Mouse (Mus musculus) heart, postnatal 25 days (tissue): ENCODE measurements at regions not wholly inside any gene's neighbourhood (a gene's known extent, or its start where the extent isn't known, plus 50 kb on each side); places are given as distances from the start of the nearest gene placed in this dataset.
"Not testable (repeated sequence)": the region's sequence is repeated elsewhere in the genome, so short reads cannot be mapped to it uniquely, and the experiment has no call there.

ENCODE experiments used
- DNase-seq: peaks from one replicate; pipeline ENCODE4 v3.0.0; 2022; ENCODE audit warnings: low spot score
- intact Hi-C: fragments of 180-260 bp; cut with DNase I; formaldehyde crosslinking; loops from one replicate; pipeline ENCODE4 v1.15.1; 2025

DNA sequence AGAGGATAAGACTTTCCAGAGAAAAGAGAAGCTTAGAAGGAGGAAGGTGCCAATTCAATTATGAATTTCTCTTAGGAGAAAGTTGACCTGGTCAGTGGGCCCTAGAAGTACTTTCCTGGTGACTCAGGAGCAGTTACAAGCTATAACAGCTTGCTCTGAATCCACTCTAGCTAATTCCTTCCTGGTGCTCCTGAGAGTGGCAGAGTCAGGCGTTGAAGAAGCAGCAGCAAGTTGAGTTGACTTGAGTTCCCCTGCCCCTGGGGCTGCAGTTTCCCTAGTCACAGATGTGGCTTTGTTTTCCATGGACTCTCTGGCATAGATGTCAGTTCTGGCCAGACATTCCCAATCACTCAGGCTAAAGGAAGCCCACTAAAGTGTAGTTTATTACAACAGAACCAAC lies 85.9 kb downstream of the Osr1 start:
- DNase-seq = no peak
- intact Hi-C loops = no loop called here

DNA sequence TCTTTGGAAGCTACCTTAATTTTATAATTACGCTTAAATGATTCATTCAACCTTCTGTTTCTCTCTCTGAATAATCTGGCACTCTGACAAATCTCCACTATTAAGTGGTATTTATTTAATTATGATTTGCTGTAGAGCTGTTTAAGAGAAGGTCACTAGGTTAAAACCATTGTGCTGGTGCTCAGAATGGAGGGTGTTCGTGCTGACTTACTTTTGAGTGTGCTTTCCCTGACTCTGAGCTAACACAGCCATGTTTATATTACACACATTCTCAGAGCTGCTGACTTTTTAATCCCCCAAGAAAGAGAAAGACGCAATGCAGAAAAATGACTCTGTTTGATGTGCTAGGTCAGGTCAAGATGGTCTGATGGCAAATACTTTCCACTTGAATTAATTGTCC lies 86.4 kb downstream of the Osr1 start:
- no peak for DNase-seq
- intact Hi-C loops = no loop called here

DNA sequence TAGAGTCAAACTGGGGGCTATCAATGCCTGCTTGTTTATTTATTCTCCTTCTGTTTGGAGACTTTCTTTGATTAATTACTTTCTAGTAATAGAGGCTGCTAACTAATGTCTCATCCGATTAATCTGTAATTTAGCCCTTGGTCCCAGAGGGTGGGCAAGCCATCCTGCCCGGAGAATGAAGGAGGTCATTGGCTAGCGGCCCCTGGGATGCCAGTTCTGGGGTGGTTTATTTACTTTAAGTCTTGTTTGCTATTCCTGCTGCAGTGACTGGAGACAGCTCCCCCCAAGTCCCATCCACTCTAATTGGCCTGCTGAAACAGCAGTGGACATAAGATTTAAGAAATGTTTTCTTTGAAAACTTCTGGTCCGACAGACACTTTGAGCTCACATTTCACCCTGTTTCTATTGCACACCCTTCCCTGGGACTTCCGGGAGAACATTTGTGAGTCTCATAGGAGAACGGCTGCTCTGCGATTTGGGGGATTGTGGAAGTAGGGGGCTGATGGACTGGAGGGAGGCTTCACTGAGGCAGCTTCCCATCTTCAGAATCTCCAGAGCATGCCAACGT lies 87.4 kb downstream of the Osr1 start:
- intact Hi-C loops = no loop called here
- no peak for DNase-seq

DNA sequence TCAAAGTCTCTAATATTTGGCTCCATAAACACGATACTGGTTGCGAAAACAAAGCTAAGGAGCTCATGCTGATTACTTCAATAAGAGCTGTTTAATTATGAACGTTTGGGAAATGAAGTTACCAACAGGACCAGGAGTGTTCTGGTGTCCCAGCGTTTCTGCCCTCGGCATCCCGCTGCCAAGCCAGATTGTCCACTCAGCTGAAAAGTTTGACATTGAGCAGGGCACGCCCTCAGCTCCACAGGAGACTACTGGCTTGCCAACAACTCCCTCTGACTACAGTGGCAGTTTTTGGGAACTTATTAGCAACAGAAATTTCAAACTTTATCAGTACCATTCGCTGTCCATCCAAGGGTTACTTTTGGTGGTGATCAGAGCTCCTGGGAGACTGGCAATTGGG lies 87.9 kb downstream of the Osr1 start:
- no peak for DNase-seq
- intact Hi-C loops = no loop called here

DNA sequence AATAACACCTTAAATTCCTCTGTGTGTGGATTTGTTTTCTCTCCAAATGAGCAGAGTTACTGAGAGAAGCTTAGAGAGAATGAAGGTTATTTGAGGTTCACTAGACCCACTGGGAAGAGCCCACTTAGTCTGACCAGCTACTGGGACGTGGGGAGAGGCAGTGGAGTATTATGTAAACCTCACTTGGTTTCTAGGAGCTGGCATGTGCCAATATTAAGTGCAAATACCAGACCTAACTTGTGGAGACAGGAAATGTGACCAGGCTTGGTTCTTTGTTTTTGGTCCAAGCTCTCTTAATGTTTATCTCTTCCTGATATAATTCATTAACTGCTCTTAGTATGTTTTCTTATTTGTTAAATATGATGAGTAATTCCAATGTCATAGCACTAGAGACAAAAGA lies 90.4 kb downstream of the Osr1 start:
- DNase-seq = no peak
- intact Hi-C loops = no loop called here

DNA sequence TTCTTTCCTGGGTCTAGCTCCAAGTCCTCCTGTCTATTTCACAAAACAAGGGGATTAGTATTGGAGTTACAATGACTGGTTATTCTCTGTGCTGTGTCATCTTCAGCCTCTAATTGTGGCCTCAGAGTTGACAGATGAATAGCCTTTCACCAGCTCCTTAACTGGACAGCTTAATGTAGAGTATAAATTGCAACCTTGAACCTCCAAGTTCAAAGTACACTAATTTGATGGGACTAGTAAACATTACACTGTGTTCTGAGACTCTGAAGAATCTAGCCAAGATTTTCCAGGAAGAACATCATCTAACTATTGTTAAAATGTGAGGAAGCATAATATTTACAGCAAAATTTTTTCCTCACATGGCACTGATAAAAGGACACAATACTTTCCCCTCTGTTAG lies 118.9 kb downstream of the Osr1 start:
- intact Hi-C loops = no loop called here
- DNase-seq = no peak

DNA sequence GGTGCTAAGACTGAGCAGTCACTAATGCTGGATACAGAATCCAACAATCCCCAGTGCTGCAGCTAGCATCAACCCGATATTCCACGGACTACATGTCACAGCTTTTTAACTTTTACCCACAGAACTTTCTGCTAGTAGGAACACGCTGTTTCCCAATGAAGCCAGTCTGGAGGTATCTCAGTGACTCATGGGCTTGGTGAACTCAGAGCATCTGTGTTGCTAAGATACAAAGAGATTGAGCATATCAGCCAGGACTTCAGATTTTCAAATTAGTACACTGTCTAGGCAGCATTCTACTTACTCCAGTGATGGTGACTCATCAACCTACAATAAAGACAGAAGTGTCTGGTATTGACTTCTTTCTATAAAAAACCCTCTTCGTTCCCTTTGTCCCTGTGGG lies 119.6 kb downstream of the Osr1 start:
- no peak for DNase-seq
- intact Hi-C loops = no loop called here

DNA sequence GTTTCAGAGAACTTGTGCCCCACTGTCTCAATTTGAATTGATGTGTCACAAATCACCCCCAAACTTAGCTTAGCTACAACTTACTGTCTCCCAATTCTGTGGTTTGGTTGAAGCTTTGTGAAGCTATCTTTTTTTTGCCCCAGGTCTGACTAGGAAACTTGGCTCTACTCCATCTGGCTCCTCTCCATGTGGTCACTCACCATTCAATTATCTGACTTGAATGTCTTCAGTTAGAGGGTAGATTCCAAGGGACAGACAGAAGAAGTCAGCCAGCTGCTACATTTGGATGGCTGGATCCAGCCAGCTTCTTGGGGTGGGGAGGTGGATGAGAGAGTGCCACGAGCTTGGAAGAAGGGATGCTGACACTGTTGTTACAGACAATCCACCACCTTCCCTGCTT lies 163.0 kb downstream of the Osr1 start:
- intact Hi-C loops = no loop called here
- no peak for DNase-seq

DNA sequence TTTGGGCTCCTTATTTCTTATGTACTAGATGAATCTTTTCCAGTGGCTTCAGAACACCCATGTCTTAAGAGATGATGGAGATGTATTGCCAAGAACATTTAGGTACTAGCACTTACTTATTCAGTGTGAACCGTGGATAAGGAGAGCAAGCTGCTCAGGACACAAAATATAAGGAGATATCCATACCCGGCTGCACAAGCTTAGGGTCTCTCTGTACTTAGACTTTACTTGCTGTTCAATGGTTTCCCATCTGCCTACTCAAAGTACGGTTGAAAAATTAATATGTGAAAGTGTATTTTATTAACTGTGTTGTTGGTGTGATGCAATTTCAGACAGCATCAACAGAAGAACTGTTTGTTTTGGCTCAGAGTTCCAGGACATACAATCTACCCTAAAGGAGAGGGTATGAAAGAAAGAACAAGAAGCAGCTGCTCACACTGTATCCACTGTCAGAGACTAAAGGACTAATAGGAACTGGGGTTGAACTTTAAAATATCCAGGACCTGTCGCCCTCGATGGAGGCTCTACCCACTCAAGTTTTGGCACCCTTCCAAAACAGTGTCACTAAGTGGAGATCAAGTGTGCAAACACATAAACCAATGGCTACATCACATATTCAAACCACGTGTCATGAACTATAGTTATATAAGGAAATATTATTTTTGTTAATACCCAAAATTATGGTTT lies 174.9 kb downstream of the Osr1 start:
- DNase-seq = no peak

DNA sequence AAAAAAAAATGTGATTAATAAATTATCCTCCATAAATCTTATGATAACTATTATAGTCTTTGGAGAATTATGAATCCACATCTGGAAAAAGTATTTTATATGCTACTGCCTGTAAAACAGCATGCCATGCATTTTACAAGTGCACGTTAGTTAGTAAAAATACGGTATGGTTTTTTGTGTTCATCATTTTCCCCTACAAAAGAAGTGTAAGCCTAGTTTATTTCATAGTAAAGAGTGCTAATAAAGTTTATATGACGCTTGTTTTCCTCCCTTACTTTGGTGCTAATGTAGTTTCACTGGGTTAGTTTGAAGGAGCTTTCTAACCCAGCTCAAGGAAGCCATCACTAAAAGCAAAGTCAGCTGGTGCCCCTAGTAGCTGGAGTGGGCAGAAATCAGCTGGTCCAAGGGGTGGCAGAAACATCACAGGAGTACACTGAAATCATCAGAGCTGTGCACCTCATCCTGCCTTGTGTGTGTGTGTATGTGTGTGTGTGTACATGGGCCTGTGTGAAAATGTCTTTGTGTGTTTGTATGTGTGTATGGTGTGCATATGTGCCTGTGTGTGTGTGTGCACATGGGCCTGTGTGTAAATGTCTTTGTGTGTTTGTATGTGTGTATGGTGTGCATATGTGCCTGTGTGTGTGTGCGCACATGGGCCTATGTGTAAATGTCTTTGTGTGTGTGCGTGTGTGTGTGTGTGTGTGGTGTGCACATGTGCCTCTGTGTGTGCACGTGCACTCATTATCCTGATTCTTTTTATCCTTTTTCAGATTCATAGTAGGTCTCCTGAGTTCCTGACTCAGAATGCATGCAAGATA lies 181.6 kb downstream of the Osr1 start:
- intact Hi-C loops = no loop called here
- no peak for DNase-seq

More for the DNA sequence above, 174.9 kb downstream of the Osr1 start:
- intact Hi-C loops = no loop called here

DNA sequence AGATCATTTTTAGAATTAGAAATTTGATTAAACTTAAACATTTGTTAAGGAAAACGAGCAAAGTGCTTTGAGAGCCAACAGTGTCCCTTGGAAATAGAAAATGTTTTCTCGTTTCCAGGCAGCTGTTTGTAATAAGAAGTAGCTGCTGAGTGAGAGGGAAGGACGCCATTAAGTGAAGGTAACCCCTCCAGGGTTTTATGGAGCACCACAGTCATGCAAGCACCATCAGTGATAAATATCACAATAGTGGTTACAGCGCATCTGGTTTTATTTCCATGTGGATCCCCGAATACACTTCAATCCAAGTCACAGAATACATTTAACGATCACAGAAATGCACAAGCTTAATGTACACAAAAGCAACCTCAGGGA lies 182.1 kb downstream of the Osr1 start:
- DNase-seq = no peak
- intact Hi-C loops = no loop called here

DNA sequence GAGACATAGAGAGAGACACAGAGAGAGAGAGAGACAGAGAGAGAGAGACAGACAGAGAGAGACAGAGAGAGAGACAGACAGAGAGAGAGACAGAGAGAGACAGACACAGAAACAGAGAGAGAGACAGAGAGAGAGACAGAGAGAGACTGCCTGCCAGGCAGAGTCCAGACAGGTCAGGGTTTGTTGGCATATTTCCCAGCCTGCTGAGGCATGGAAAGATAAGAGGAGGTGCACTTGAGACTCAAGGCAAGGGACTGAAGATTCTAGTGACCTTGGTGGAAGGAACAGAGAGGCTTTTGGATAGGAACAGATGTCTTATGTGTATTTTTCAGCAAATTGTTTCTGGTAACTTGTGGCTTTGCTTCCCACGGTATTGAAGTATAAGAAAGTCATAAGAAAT lies 186.5 kb downstream of the Osr1 start:
- intact Hi-C loops = no loop called here
- DNase-seq = no peak

DNA sequence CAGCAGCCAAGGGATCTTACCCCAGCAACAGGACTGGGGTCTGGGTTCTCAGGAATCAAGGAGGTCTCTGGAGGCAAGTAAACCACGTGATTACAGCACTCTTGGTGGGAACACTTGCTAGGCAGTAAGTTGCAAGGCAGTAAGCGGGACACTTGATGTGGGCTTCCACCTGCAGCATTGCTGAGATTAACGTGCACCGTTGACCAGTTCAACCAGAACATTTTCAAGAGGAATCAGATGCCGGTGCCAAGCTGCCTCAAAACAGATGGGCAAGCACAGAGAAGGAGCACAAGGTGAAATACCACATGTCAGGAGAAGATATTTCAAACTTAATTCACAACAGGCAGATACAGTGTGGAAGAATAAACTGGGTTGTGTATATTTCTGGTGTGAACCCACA lies 190.9 kb downstream of the Osr1 start:
- intact Hi-C loops = no loop called here
- DNase-seq = no peak

DNA sequence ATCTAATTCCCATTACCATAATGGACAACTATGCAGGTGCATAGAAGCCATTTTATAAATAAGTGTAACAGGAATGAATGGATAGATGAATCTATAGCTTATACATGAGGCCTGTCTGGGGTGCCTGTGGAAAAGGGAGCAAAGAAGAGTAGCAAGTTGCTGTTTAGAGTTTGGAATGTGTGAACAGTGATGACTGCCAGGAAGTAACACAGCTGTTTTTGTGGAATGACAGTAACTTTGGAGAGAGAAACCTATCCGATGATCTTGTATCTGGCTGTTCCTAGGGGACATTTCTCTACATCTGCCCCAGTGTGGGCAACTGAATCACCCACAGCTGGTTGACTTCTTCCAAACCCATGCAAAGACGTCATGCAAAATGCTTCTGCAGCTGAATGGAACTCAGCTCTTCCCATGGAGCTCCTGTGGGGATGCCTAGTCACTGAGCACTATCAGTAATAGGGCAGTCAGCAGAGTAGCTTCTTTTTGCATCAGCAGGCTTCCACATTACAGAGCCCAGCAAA lies 192.4 kb downstream of the Osr1 start:
- intact Hi-C loops, DNase-seq: not testable (repeated sequence)

DNA sequence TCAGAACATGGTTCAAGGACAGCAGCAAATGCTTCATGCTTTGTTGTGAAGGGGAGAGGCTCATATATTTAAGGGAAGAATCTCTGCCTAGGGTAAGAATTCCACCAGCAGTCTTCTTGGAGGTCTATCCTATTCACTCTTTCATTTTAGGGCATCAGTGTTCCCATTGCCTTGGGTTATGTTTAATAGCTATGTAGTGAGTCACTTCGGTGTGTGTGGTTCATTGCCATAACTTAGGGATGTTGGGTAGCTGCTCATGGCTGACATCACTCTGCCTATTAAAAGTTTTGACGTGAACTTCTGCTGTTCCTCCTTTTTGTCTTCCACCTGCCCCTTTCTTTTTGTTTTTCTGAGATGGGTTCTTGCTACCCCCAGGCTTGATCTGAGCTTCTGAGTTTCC lies 192.9 kb downstream of the Osr1 start:
- intact Hi-C loops = no loop called here
- DNase-seq = no peak

DNA sequence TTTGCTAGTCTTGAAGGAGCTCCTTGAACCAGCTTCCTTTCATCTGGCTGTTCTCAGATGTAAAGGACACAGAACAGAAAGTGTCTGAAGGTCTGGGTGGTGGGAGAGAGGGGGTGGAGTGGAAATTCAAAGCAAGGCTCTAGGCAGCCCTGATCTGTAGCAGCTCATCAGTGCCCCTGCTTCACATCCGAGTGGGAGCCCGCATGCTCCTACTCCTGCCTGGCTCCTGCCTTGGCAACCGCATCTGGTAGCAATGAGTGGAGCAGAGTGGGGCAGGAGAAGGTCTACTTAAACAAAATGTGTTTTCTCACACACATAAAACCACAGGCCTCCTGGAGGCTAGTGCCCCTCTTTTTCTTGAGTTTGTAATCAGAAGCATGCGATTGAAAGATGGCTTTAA lies 201.0 kb downstream of the Osr1 start:
- intact Hi-C loops = no loop called here
- DNase-seq = no peak

DNA sequence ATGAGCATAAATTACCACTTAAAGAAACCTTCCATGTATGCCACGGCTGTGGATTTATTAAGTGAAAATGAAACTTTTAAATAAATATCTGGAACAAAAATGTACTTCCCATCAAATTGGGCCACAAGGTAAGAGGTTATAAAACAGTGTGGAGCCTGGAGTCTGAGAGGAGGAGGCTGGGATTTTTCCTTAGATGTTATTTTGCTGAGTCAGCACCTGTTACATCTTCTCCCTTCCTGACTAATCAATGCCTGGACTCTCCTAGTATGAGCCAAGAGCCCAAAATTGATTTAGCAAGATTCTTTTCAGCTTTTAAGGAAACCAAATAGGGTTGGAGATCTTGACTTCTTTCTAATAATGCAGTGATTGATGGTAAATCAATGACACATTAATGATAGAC lies 203.0 kb downstream of the Osr1 start:
- intact Hi-C loops = no loop called here
- DNase-seq = no peak

DNA sequence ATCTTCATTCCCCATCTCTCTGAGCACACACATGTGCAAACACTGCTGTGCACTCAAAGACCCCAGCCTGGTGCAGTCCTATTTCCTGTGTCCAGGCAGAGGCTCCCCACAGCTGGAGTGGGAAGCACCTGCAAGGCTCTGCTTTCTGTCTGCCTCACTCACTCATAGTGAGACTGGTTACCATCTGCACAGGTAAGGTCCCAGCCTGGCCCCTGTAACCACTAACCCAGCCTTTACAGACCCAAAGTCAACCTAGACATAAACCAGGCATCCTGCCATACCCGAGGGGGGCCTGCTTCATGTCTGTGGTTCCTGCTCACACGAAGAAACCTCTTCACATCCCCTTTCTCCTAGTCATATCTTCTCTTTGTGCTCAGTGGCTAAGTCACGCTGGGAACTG lies 232.4 kb downstream of the Osr1 start:
- intact Hi-C loops = no loop called here

DNA sequence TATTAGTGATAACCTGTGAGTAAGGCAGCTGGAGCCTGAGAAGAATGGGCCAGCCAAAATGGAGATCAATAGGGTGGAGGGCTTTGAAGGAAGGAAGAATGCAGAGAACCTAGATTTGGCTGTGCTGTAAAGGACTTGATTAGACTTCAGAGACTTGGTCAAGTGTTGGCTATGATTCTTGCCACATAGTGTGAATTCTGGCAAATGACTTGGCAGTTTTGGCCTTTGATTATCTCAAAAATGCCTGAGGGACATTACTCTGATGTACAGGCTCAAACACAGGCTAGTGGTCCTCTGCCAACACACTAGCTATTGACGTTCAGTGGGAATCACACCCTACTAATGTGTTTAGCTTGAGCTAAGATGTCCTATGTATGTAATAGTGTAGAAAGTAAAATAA lies 237.5 kb downstream of the Osr1 start:
- DNase-seq = no peak
- intact Hi-C loops = no loop called here

More for the DNA sequence above, 232.4 kb downstream of the Osr1 start:
- DNase-seq = no peak

DNA sequence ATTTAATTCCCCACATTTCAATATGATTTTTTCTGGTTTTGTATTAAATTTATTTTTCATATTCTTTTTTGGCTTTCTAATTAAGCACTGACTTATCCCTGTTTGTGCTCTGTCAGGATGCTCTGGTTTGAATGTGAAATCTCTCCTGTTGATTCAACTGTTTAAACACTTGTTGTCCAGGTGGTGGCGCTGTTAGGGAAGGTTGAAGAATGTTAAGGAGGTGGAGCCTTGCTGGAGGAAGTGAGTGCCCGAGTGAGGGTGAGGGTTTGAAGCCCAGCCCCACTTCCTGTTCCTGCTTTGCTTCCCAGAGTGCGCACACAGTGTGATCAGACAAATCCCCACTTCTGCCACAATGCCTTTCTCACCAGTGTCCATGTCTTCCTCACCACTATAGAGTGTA lies 263.4 kb downstream of the Osr1 start:
- no peak for DNase-seq
- intact Hi-C loops = no loop called here

DNA sequence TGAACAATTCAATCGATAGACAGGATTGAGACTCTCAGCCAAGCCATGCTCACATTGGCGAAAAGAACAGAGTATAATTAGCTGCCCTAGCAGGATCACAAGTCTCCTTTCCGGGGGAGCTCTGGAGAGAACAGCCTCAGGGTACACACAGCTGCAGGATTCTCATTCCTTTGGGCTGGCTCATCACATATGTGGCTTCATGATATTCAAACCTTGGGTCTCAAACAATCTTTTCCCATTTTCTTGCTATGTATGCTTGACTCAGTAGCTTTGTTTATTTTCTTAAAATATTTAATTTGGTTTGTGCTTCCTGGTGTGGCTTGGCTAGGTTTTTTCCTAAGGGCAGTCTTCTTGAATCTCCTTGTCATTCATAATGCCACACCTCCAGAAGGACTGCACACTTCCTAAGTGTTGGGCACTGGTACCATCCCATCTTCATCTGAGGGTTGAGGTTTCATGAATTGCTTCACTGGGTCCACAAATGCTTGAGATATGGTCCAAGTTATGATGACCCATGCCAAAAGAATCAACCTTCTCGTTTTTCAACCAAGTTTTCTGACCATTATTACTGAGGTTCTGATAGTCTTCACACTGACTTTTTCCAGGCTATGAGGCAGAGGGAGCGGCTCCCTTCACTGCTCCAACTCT lies 269.4 kb downstream of the Osr1 start:
- intact Hi-C loops = no loop called here
- no peak for DNase-seq
